Mouse (Mus musculus) forelimb bud, embryonic 11.5 days (tissue): Measurements from ENCODE around the gene Tent5c.
"Not testable (repeated sequence)": the region's sequence is repeated elsewhere in the genome, so short reads cannot be mapped to it uniquely, and the experiment has no call there.

Experiments
- DNase-seq: peaks from one replicate; pipeline ENCODE4 v3.0.0-alpha.2; 2012; ENCODE audit warnings: low read depth, low spot score

Gene Tent5c

DNA sequence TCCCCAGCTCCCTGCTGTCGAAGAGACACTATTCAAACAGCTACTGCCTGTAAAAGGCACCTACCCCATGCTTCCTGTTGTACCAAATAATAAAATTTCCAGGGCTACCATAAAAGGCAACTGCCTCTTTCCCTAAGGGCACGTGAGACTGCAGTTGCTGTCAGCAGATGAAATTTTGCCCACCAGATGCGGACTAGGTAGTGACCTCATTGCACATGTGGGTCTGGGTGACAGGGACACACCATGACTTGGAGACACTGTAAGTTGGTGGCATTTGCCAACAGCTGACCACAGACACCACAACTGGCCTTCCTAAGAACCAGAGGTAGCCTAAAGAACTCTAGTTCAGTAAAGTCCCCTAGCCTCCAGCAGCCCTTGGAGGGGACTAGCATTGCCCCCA lies 50.0 kb downstream of the Tent5c start:
- peak; percentile 27 for DNase-seq

DNA sequence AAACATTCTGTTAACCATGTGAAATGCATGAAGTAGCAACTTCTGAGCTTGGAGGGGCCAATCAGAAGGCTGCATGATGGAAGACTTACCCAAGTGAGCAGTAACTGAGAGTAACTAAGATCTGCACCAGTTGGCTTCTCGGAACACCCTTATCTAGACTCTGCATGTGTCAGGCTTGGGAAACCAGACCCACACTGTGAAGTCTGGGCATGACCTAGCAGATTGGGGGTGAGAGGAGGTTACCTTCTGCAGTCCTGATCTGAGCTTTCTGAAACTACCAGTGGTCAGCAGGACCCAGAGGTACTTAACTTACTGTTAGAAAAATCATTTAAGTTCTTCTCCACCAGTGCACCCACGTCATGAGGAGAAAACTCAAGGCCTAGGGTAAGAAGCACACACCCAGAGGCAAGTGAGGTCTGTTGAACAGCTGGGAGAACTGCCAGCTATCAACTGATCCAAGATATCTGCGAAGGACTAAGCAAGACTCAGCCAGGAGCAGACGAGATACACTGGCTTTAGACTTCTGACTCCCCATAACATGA lies 50.6 kb downstream of the Tent5c start:
- DNase-seq, result no peak

DNA sequence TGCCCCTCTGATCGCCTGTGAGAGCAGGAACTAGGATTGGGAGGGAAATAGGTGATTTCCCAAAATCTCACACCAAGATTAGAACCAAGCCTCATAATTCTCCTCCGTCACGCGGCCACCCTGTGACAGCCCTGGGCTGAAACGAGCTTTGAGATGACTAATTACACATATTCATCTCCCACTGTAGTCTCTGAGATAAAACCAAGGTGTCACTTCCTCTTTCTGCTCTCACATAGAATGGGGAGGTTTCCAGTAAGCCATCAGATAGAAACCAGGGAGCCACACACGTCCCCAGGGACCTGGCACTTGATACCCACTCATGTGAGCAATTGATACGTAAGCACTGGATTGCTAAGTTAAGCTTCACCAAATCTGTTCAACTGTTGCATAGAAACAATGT lies 52.4 kb downstream of the Tent5c start:
- no peak for DNase-seq

DNA sequence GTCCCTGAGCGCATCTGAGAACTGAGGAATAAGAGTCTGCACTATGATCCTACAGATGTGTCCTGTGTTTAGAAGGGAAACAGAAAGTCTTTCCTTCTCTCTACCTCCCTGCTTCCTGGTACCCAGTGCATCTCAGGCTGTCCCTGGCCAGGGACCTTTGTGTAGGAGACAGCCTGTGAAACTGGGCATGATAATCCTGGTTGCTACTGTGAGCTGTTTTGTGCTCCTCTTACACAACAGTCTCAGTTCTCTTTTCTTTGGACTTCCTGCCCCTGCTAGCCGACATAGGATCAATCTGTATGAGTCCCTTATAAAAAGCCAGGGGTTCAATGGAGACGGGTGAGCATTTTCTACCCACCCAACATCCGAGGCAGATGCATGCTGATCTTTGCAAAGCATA lies 57.4 kb downstream of the Tent5c start:
- DNase-seq, result no peak

DNA sequence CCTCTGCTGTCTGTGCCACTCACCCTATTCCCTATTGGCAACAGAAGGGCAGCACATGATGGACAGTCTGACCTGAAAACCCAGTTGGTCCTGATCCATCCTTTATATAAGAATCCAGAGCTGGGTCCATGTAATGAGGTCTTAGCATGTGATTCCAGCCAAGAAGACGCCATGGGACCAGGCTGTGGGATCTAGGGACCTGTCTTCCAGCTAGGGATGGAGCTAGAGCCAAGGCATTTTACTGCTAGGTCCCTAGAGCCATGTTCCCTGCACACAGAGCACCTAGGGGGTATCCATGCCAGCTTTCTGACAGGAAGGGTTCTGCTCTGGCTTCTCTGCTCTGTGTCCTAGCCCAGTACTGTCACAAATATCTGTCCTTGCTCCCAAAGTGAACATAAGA lies 58.4 kb downstream of the Tent5c start:
- DNase-seq, result no peak

DNA sequence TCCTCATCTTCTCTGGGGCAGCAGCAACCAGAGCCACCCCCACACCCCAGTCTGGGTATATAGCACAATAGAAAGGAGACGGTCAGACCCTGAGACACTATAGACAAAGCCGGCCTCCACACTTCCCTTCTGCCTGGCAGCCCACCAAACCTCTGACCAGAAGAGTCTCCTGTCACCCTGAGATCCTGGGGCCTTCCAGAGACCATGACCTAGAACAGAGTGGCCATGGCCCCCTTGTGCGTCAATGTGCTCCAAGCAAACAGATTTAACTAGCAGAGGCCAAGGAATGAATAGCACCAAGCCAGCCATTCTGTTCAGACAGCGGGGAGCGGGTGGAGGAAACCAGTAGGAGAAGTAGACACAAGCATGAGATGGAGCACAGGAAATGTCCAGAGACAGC lies 59.0 kb downstream of the Tent5c start:
- DNase-seq, result no peak

DNA sequence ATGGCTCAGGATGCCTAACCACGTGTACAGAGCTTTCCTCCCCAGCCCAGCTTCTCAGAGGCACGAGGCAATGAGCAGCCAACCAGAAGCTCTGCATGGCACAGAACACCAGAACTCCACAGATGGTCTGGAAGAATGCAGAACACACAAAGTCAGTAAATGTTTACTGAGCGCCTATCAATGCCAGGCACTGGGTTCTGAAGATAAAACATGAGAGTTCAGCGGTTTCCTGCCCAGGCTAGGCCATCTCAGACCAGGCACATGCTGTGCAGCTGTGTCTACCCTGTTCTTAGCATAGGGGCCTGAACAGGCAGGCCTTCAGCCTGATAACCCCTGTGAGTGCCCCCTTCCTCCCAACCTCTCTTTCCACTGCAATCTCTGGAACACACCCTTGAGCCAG lies 59.5 kb downstream of the Tent5c start:
- DNase-seq, result no peak

DNA sequence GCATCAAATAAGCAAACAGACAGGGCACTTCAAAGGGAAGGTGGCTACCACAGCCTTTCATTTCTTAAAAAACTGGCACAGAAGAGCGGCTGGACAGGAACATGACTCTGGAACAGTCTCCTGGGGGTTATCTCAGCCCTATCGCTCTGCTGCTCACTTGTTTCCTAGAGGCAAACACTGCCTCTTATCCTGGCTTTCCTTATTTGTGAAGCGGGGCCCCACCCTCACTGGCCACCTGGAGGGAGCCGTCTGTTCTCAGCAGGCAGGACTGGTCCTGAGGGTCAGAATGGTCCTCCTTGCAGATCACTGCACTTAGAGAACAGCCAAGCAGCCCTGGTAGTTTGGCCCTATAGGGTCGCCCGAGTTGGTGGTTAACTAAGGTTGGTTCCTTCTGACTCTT lies 61.6 kb downstream of the Tent5c start:
- DNase-seq, result no peak

DNA sequence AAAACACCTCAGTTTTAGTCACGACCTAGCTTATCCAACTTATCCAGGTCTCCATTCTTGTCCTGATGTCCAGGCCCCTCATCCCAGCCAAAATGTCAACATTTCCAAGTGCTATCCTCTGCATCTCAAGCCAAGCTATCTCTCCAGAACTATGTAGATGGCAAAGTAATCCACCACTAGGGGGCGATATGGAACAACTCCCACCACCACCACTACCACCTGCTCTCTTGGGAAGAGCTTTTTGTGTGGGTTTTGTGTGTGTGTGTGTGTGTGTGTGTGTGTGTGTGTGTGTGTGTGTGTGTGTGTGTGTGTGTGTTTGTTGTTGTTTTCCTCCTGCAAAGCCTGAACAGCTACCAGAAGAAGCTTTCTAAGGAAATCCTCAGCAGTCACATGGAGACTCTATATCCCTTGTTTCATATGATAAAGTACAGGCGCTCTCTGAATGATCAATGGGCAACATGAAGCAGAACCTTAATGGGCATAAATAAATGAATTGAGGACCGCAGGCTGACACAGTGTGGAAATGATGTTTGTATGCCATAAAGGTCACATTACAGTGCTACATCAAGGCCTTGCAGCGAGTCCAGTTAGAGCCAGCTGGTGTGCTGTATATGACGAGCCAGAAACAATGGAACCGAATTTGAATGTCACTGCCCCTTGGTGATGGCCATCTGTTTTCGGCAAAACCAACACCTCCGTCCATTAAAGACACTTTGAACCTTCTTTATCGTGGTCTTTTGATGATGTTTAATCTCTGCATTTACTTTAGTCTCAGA lies 66.5 kb downstream of the Tent5c start:
- peak; percentile 55 for DNase-seq

DNA sequence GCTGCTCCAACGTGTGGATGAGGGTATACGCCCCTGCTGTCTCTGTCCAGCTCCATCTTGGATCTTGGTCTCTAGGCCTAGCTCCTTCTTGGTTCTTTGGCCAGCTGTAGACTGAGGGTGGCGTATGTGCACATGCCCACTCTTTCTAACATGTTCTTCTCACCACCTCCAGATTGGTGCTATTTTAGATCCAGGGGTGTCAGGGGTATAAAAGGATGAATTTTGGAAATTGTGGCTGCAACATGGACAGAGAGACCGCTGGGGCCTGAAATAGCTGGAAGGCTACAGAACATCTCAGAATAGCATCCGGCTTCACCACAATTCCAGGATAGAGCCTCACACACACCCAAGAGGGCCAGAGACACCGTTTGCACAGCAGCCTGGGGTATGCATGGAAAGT lies 67.8 kb downstream of the Tent5c start:
- DNase-seq, result no peak

DNA sequence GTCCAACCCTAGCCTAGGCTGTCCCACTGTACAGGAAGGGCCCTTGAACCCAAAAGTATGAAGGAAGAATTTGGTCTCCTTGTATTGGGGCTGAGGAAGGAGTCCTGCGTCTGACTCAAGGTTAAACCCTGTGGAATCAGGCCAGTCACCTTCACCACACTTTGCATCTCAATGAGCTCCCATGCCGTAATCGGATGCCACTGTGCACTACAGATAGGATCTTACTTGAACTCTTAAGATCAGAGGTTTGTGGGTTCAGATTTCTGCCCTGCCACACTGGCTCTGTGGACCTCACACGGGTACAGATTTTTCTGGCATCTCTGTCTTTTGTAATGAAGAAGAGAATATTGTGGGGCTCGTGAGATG lies 68.5 kb downstream of the Tent5c start:
- no peak for DNase-seq

DNA sequence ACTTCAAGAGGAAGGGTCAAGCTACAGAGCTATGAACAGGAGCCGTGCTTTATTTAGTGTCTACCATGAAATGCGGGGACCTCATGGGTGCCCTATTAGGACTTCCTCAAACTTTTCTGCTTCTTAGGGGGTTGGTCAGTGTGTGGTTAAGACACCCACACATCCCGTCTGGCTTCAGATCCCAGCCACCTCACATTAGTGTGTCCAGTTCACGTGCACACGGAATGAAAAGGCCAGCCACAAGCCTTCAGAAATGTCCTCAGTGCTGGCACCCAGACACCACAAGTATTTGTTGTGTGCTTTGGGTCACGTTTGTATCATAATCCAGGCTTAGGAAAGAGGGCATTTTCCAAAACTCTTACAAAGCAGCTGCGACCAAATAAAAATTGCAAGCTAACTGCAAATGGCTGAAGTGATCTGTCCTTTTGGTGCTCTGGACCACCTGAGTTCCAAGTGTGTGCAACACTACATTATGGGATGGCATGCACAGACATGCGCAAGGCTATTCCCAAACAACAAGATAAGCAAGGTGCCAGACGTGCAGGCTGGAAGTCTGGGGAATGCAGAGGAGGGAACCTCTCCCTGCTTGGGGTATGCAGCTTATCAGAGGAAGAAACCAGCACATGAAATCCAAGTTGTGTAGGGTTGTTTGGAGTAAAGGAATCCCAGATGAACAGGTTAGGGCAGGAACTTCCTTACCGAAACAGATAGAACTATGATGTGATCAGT lies 69.0 kb downstream of the Tent5c start:
- DNase-seq, result no peak

DNA sequence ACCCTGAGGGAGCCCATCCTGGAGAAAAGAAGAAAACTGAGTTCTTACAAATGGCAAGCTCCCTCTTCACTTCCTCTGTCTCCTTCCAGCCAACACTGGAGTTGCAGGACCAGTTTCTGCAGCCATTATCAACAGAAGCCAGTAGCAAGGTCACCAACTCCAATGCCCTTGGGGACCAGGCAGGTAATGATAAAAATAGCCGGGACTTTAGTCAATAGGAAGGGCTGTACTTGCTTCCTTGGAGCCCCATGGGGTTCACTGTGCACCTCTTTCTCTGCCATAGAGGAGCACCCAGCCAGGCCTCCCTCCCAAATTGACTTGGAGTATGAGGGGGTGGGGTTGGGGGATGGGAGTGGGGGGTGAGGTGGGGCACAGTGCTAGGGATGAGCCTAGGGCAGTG lies 70.7 kb downstream of the Tent5c start:
- no peak for DNase-seq

DNA sequence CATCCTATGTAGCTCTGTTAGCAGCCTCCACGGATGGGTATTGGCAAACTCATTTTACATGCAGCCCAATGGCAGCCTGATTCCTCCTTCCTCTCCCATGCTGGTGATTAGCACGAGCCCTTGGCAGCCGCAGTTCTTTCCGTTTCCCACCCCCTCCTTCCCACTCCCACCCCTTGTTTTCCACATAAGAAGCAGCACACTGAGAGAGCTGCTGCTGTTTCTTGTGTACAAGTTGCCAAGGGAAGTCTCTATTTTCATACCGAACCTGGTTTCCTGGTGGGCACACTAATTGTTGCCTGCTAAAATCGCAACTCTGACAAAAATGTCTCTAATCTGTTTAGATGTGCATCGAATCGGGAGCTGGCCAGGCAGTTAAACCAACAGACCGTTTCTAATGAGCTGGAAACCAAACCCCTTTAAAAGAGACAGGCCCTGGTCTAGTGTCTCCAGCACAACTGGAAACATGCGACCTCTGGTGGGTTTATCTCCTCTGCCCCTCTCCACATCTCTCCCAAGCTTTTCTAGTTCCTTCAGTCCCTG lies 71.3 kb downstream of the Tent5c start:
- DNase-seq, result no peak

DNA sequence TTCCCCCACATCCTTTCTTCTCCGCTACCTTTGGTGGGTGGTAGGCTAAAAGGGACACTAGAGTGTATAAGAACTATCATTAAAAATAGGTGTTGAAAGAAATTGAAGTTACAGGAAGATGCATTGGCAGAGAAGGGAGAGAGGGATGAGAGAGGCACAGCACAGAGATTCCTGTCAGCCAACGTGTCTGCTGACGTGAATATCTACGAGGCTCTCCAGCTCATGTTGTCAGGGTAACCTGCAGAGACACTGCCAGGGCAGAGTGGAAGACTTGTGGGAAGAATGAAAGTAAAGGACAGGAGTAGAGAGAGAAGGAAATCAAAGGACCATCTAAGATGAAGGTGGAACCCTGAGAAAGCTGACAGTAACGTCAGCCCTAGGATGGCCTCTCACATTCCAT lies 73.5 kb downstream of the Tent5c start:
- DNase-seq, result no peak

DNA sequence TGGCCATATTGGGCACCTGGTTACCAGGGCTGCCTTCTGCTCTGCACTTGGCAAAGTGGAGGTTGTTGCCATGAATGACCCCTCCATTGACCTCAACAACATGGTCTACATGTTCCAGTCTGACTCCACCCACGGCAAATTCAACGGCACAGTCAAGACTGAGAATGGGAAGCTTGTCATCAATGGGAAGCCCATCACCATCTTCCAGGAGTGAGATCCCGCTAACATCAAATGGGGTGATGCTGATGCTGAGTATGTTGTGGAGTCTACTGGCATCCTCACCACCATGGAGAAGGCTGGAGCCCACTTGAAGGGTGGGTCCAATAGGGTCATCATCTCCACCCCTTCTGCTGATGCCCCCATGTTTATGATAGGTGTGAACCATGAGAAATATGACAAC lies 75.5 kb downstream of the Tent5c start:
- DNase-seq, result not testable (repeated sequence)

DNA sequence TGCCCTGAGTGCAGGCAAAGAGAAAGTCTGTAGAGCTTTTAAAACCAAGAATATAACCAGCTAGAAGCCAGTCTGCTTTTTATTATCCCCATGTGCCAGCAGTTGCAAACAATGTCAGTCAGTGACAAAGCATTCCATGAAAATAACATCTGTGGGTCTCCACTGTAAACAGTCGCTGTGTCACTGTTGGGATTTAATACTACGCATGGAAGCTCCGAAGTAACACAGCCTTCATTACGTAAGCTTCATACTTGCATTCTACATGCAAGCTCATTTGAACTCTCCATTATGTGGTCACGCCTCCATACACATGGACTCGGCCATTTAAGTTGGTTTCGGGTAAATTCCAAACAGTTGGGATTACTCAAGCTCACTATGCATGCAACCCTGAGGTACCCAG lies 77.2 kb downstream of the Tent5c start:
- DNase-seq, result no peak

DNA sequence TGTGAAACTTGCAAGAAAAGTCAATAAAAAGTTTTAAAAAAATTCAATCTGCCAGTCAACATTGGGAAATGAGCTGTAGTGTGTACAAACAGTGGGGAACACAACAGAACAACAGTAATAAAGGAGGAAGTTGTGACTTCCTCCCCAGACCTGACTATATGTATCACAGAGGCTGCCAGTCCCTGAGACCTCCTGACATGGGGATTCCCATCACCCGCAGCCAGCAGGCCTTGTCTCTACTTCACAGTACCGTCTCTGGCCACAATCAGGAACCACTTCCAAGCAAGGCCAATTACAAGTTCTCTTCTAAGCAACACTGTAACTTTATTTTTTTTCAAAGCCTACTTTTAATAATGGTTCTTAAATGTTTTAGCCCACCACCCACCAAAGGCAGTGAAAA lies 79.8 kb downstream of the Tent5c start:
- no peak for DNase-seq

DNA sequence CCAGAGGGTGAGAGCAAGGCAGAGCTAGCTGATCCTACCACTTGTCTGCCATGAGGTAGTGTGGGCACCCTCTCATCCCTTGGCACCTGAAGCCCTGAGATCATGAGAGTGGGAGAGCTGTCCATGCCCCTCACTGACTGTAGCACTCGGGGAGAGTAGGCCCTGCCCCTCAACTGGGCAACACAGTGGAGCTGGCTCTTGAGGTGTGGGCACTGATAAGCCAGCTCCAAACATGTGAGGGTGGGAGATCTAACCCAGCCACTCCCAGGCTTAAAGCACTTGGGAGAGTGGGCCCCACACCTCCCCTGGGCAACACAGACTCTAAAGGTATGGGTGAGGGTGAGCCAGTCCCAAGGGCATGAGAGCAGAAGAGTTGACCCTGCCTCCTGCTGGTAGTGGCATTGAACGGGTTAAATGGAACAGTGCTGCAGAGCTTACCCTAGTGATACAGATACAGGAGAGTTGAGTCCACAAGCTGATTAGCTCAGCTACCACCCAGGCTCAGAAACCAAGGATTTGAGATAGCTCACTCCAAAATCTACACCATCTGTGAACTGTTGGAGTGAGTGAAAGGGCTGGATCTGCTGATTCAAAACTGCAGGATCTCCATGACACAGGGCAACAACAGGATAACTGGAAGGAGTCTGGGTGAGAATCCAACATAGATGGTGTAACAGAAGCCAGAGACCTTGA lies 80.6 kb downstream of the Tent5c start:
- DNase-seq, result no peak

DNA sequence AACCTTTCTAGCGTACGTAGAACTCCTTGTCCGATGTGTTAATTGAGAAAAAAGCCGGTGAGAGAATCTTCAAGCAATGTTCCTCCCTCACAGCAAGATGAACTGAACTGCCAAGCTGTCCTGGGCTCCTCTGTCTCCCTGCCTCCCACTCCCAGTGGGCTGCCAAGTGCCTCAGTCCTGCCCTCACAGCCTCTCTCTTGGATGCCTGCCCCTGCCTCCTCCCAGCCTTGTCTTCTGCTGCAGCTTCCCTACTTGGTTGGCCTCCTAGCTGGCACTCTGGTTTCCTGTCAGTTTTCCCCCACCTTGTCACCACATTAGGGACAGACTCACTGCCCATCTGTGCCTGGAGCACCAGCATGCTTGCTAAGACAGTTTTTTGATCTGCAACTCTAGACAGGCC lies 86.5 kb downstream of the Tent5c start:
- no peak for DNase-seq
